Mouse (Mus musculus) bone marrow, adult 2 months (tissue): ENCODE data around the gene Prpf40b. TPM values are rescaled to one million over a fixed set of nuclear protein-coding genes. Genes with fewer than 3 reads are reported as not detected.

Source experiments
- H3K27ac ChIP-seq: fragments of 200-500 bp; 2 replicates; pipeline ENCODE4 v1.5.1; 2012; ENCODE audit warnings: low read depth, mild to moderate bottlenecking, control low read depth, inconsistent platforms, low read length; ENCODE audit not compliant: control insufficient read depth, poor library complexity, insufficient read depth
- H3K4me1 ChIP-seq: fragments of 200-500 bp; 2 replicates; pipeline ENCODE4 v1.6.1; 2011; ENCODE audit warnings: low read length; ENCODE audit not compliant: control insufficient read depth, insufficient read depth
- H3K4me3 ChIP-seq: fragments of 200-500 bp; replicated peaks from 2 replicates; pipeline ENCODE3; 2011; ENCODE audit warnings: mild to moderate bottlenecking, low read depth, low read length, control low read depth; ENCODE audit not compliant: control insufficient read depth
- CTCF ChIP-seq: fragments of 200-500 bp; IDR thresholded peaks from 2 replicates; pipeline ENCODE4 v1.5.1; 2011; ENCODE audit warnings: low read length, control low read depth; ENCODE audit not compliant: control insufficient read depth, insufficient read depth
- POLR2A ChIP-seq: fragments of 200-500 bp; IDR thresholded peaks from 2 replicates; pipeline ENCODE4 v1.6.1; 2011; ENCODE audit warnings: low read depth, mild to moderate bottlenecking, control low read depth, low read length, borderline replicate concordance; ENCODE audit not compliant: control insufficient read depth
- WGBS: fragments of 180-500 bp; shearing (Covaris S2); methylation state at CpG from one replicate; pipeline ENCODE4 v1.1.7; 2018; 5-methylcytosine and 5-hydroxymethylcytosine counted together
- polyA plus RNA-seq: library from polyadenylated mRNA; stranded (reverse); fragments of >200 nt; gene quantifications from 2 replicates; pipeline ENCODE4 v1.2.4, GENCODE M21; 2011; ENCODE audit warnings: low replicate concordance; ENCODE audit not compliant: missing spikeins, insufficient read depth, insufficient read length

Prpf40b gene
- polyA plus RNA-seq, 1 experiment, result 16.0 TPM

DNA sequence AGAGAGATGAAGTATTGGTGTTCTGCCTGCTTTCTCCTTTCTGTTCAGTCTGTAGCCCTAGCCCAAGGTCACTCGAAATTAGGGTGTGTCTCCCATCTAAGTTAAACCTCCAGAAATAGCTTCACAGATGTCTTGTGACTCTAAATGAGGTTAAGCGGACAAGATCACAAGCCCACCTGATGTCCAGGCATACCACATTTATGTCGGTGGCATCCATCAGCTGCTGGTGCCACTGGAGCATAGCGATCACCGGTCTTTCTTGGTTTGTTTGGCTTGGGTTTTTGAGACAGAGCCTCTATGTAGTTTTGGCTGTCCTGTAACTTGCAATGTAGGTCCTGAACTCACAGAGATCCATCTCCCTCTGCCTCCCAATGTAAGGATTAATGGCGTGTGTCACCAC lies 41.1 kb upstream of the Prpf40b start:
- H3K4me3 ChIP-seq, result no peak overlapping the region
- no peak for TF ChIP-seq CTCF
- no peak for TF ChIP-seq POLR2A
- 78% methylated on average over 6 of the region's 6 CpGs for WGBS
- H3K27ac ChIP-seq, result peak overlapping the region; percentile 70; the same call in 1 of the 2 replicates
- peaks cover 3% of the 10 kb centered on the region; the same call in 1 of the 2 replicates for H3K4me1 ChIP-seq

DNA sequence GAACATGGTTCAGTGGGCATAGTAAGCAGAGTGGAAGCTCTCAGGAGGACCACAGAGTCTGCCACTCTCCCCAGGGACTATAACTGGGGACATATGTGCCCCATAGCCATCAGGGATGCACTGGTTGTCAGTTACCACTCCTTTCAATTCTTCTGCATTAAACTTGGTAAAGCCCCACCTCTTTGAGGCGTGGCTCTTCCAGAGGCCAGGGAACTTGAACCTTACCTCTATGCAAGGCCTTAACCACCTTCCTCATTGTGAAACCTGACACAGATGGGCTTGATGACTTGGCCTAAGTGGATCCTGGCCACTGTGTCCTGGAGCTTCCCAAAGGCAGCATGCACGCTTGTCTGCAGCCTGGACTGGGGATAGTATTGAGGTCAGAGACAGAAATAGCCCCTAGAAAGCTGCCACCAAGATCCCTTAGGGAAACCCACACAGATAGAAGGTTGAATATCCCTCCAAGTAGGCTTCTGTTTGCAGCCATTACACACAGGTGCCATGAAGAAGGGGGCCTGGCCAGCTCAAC lies 40.3 kb upstream of the Prpf40b start:
- no peak overlapping the region for H3K4me3 ChIP-seq
- peak overlapping the region; percentile 71; the same call in 1 of the 2 replicates for H3K27ac ChIP-seq
- WGBS, result 57% methylated on average over 2 of the region's 2 CpGs
- TF ChIP-seq CTCF (no peak), POLR2A (no peak)
- peaks cover 3% of the 10 kb centered on the region; the same call in 1 of the 2 replicates for H3K4me1 ChIP-seq

DNA sequence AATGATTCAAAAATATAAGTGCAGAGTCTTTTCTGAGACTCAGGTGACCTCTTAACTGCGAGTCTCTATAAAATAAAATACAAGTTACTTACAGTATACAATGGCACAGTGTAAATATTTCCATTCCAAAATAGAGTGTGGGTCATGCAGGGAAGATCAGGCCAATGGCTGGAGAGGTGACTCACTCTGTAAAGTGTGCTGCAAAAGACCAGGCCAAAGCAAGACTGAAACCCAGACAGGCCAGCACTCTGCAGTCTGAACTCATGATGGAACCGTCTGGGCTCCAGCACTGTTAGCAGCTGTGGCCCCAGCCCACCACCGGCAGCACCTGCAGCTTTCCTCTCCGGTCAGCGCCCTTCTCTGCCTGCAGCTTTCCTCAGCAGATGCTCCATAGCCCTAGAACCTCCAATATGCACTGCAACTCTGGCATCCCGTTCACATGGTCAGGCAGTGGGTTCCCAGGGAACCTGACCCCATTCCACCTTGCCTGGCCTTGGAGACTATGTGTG lies 39.6 kb upstream of the Prpf40b start:
- Histone ChIP-seq H3K4me1 (peaks cover 3% of the 10 kb centered on the region; the same call in 1 of the 2 replicates), H3K27ac (peak overlapping the region; percentile 51), H3K4me3 (no peak overlapping the region)
- WGBS, result 79% methylated on average over 6 of the region's 6 CpGs
- TF ChIP-seq POLR2A (no peak), CTCF (no peak)

DNA sequence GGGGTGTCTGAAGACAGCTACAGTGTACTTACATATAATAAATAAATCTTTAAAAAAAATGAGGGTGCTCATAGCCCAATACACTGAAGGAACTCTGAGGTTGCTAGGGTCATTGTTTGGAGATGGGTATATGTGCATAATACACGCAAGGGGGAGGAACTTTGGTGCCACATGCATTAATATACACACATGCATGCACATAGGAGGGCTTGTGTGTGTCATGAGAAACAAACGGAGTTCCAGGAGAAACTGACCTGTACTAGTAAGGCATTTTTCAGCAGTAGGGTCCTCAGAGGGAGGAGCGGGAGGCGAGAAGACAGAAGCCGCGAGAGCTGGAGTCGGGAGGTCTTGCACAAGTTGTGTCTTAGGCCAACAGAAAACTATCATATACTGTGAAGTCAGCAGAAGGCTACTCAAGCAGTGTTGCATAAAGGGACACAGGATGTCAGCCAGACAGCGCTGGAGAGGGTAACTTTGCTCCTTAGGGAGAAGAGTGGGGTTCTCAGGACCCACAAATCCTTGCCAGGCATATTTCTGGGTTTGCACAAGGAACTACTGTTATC lies 35.6 kb upstream of the Prpf40b start:
- Histone ChIP-seq H3K27ac (no peak overlapping the region), H3K4me3 (no peak overlapping the region), H3K4me1 (peaks cover 5% of the 10 kb centered on the region; the same call in 1 of the 2 replicates)
- TF ChIP-seq CTCF, result no peak
- 52% methylated on average over 8 of the region's 8 CpGs for WGBS

DNA sequence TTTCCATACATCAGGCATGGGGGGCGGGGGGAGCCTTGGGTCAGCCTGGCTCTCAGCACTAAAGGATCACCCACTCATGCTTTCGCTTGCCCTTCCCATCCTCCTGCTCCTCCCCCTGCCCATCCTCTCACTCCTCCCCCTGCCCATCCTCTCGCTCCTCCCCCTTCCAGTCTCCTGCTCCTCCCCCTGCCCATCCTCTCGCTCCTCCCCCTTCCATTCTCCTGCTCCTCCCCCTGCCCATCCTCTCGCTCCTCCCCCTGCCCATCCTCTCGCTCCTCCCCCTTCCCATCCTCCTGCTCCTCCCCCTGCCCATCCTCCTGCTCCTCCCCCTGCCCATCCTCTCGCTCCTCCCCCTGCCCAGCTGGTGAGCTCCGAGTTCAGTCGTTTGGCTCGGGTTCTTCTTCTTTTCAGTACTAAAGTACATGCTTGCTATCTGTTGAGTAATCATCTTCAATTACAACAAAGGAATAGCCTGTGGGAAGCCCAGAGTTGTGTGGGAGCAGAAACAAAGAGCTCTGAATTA lies 35.1 kb upstream of the Prpf40b start:
- H3K4me3 ChIP-seq, result no peak overlapping the region
- no peak for TF ChIP-seq POLR2A
- TF ChIP-seq CTCF, result no peak
- H3K4me1 ChIP-seq, result peaks cover 3% of the 10 kb centered on the region; the same call in 1 of the 2 replicates
- H3K27ac ChIP-seq, result no peak overlapping the region
- 5% methylated on average over 7 of the region's 10 CpGs for WGBS

DNA sequence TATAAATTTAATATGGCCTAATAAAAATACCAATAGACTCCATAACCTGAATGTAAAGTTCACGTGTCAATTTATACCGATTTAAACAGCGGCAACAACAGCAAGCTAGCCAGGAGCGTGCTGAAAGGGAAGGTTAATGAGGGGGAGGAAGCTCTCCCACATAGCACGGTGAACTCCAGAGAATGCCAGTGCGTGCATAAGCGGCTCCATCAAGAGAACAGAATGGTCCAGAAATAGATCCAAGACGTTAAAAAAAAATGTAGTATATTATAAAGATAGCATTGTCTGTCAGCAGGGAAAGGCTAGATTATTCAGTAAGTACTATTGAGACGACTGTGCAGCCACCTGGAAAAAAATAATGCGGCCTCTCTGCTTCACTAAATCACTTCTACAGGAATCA lies 32.2 kb upstream of the Prpf40b start:
- TF ChIP-seq CTCF (no peak), POLR2A (no peak)
- Histone ChIP-seq H3K4me1 (peaks cover 3% of the 10 kb centered on the region; the same call in 1 of the 2 replicates), H3K27ac (no peak overlapping the region), H3K4me3 (no peak overlapping the region)
- WGBS, result 83% methylated on average over 10 of the region's 10 CpGs

DNA sequence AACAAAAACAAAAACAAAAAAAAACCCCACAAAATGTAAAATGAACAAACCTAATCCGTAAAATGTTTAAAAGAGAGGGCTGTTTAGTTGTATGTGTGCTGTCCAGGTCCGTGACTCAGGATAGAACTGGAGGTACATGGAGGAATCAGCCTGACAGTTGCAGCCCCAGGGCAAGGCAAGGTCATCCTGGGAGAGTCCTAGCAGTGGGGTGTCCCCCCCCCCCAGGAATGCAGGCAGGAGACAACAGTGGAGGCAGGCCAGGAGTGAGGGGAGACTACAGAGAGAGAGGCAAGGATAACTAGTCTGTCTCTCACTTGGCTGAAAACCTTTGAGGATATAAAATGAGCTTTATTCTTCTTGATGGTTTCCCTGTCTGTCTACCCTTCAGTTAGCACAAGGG lies 30.5 kb upstream of the Prpf40b start:
- Histone ChIP-seq H3K4me3 (no peak overlapping the region), H3K4me1 (peaks cover 3% of the 10 kb centered on the region; the same call in 1 of the 2 replicates), H3K27ac (no peak overlapping the region)
- no peak for TF ChIP-seq CTCF
- WGBS, result 80% methylated on average over 2 of the region's 2 CpGs

DNA sequence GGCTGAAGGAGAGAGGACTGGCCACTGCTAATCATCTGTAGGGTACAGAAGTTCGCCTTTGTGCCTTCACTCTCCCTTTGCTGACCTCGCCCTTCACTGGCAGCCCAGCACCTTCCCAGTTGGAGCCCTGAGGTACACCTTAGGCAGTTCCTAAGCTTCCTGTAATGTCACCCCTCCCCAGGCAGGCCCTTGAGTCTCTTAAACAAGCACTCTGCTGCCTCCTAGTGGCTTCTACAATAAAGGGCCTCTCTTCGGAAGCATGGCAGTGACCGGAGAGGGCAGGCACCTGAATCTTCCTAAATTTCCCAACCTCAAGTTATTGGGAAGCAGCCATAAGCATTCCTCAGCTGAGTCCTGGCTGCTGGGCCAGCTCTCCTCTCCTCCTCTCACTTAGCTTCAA lies 29.2 kb upstream of the Prpf40b start:
- Histone ChIP-seq H3K4me1 (peaks cover 2% of the 10 kb centered on the region; the same call in 1 of the 2 replicates), H3K4me3 (no peak overlapping the region), H3K27ac (no peak overlapping the region)
- TF ChIP-seq CTCF, result peak; percentile 67
- no peak for TF ChIP-seq POLR2A
- WGBS, result 37% methylated on average over 4 of the region's 4 CpGs

DNA sequence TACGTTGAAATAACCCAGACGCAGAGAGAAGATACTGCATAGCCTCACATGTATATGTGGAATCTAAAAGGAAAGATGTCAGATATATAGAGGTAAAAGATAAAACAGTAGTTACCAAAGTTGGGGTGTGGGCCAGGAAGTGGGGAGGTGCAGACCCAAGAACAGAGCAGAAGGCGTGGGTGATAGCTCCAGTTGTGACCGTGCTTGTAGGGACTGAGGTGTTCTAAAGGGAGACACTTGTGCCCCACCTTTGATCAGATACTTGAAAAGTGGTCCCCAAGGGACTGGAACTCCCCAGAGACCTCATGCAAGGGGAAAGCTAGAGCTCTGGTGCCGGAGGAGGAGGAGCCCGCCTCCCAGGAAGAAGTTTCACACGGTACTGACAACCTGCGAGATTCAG lies 18.8 kb upstream of the Prpf40b start:
- no peaks in the 10 kb centered on the region for H3K4me1 ChIP-seq
- H3K27ac ChIP-seq, result no peak overlapping the region
- WGBS, result 76% methylated on average over 8 of the region's 8 CpGs
- no peak overlapping the region for H3K4me3 ChIP-seq
- TF ChIP-seq CTCF (no peak), POLR2A (no peak)
